Mouse (Mus musculus) embryo, embryonic 11 days (tissue): ENCODE data around the gene Cyp4f16.
"Not testable (repeated sequence)": the region's sequence is repeated elsewhere in the genome, so short reads cannot be mapped to it uniquely, and the experiment has no call there.

Experiments used
- DNase-seq: peaks from one replicate; pipeline ENCODE4 v3.0.0-alpha.2; 2015

Gene Cyp4f16

DNA sequence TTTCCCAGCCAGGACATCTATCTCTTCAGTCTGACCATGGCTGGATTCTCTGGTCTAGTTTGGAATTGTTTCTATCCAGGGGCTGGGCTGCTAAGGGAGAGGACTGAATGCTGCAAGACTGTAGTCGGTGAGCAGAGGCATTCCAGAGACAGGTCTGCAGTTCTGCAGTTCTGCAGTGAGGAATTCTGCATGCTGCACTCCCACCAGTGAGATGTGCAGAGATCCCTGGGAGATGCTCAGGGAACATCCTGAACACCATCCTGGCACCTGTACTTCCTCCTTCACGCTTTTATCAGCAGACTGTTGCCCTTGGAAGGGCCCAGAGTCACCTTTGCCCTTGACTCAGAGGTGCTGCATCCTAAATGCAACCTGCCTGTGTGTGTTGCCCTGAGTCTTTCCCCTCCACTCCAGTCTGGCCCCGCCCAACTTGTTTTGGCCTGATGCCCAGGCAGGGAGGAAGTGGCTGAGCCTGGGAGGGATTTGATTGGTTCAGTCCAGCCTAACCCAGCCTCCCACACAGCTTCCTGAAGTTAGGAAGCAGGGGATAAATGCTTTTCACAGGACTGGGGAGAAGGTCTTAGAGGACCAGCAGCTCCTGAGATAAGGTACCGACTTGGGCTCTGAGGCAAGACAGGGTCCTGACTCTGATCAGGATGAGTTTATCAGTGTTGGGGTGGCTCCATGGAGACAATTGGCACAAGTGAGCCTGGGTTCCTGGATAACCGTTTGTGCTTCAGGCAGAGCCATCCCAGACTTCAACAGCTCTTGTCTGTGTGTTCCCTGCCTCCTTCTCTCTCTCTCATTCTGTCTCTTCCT lies at the start of gene Cyp4f16:
Gene Cyp4f16, plus strand, starts transcription at position 508 of the 816 bp plus-strand sequence.
- DNase-seq: peak; percentile 81

DNA sequence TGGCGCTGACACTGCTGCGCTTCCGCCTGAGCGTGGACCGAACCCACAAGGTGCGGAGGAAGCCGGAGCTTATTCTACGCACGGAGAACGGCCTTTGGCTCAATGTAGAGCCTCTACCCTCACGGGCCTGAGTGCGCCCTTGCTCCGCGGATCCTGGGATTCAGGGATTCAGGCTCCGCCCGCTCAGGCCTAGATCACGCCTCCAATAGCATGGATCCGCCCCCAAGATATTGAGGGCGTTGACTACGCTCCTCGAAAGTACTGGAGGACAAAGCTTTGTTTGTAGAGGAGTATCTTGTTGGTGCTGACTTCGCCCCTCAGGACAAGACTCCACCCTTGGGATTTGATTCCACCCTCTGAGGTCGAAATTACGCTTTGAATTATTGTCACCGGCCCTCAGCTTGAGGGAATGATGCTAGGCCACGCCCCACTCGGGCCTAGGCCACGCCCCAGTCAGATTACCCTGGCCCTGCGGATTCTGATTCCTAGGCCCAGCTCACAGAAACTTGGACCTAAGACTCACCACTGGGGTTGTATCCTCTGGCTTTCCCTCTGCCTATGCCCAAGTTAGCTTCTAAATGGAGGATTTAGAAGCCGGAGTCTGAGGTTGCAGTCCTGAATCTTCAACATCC lies 43.9 kb upstream of the Cyp4f16 start:
- DNase-seq: peak; percentile 80

DNA sequence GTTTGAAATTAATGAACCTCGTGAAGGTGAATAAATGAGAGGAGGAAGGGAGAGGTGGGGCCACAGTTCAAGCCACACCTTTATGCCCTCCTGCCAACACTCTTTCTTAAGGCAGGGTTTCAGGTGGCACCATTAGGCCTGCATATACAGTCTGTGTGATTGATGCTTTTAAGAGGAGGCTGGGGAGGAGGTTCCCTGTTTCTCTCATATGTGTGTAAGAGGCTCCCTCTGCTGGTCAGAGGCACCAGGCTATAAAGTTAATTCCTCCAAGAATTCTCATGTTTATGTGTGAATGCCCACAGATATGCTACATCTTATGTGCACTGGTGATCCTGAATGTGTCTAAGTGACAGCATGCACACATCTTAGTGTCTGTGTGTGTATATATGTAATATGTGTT lies 41.8 kb upstream of the Cyp4f16 start:
- peak; percentile 83 for DNase-seq

DNA sequence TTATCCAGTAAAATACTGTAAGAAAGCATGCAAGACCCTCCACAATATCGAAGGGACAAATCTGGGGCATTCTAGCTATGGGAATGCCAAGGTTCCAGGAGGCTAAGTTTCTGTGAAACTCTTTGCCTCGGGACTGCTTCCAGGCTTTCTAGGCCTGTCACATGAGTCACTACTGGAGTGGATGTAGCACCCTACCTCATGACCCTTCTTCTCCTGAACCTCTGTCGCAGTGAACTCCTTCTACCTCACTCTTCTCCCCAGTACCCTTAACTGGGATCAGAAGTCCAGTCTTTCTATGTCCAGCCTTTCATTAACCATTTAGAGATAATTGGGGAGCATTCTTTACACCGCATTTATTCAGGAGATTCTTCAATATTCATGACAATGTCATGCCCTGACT lies 35.8 kb upstream of the Cyp4f16 start:
- DNase-seq: not testable (repeated sequence)

DNA sequence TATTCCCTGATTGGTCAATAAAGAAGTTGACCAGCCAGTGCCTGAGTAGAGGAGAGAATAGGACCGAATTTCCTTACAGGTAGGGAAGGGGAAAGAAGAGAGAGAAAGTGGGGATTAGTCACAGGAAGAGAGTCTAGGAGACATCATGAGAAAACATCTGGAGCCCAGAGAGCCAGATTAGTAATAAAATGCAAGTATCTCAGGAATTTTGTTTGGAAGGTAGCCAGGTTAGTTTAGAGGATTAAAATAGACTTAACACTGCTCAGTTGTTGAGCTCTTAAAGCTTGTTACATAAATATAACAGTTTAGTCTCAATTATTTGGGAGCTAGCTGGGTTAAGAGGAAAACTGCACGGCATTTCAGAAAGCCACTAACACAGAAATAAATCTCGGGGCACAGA lies 35.3 kb upstream of the Cyp4f16 start:
- no peak for DNase-seq

DNA sequence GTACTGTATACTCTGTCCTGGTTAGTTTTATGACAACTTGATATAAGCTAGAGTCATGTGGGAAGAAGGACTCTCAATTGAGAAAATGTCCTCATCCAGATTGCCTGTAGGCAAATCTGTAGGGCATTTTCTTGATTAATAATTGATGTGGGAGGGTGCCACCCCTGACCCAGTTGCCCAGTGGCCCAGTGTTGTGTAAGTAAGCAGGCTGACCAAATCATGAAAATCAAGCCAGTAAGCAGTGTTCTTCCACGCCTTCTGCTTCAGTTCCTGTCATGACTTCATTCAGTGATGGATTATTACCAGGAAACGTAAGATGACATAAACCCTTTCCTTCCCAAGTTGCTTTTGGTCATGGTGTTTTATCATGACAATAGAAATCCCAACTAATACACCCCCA lies 33.2 kb upstream of the Cyp4f16 start:
- DNase-seq: no peak

DNA sequence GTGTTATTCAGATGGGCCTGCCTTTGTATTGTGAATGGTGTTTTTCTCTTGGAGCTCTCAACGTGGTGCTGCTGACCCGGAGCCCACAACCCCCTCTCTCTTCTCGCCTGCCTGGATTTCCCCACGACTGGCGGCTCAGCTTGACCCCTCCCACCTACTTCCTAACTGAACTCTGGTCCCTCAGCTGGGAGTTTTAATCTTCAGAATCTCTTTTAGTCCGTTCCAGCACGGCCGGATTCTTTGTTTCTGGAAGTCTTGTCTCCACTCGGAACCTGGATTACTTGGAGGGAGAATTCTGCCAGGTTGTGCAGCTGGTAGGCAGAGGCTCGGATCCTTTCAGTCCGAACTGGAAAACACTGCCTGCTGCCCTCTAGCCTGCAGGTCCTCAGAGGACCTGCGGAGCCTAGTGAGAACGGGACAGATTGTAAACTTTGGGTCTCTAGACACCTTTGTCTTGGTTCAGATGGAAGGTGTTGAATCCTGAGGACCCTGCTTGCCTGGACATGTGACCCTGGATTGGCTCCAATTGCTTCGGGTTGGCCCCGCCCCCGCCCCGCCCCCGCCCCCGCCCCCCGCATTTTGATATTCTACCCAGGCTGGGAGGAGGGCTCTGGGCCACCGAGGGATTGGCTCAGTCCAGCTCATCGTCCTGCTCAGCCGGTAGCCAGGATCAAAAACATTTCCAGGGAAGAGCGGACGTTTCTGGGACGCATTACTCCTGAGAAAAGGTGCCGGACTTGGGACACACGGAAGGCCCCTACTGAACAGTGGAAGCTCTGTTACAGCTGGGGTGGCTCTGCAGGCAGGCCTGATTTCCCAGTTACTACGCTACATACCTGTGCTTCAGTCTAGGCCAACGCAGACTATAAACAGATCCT lies 30.3 kb upstream of the Cyp4f16 start, which contains the start of gene Cyp4f17:
Gene Cyp4f17, plus strand, starts transcription at position 200 of the 878 bp plus-strand sequence.
- DNase-seq: peak; percentile 82

DNA sequence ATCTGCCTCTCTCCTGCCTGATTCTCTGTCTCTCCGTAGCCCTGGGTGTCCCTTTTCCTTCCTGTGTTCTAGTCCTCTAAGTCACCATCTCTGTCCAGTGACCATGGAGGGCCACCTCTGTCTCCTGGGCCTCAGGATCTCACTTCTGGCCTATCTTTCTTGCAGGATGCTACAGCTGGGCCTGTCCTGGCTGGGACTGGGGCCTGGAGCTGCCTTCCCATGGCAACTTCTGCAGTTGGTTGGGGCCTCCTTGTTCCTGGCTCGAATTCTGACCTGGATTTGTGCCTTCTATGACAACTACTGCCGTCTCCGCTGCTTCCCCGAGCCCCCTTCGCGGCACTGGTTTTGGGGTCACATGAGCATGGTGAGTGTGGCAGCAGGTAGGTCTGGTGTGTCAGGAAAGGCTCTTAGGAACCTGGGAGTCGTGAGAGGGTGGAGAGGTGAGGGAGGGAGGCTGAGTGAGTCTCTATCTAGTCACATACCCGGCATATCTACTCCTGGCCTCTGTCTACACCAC lies 29.6 kb upstream of the Cyp4f16 start:
- no peak for DNase-seq

DNA sequence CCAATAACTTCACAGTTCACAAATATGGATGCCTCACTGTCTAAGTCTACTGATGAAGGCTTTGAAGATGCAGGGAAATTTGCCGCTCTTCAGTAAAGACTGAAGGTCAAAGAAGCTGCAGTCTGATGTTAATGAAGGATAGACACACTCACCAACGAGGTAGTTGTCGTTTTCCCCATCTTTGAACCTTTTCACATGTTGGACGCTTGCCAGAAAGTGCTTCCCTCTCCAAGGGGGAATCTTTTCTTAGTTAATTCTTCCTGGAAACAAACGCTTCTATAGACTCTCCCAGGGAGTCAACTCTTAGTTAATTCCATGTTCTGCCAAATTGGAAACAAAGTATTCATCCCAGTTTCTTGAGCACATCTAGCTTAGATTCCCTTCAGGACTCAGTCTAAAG lies 20.2 kb upstream of the Cyp4f16 start:
- no peak for DNase-seq

DNA sequence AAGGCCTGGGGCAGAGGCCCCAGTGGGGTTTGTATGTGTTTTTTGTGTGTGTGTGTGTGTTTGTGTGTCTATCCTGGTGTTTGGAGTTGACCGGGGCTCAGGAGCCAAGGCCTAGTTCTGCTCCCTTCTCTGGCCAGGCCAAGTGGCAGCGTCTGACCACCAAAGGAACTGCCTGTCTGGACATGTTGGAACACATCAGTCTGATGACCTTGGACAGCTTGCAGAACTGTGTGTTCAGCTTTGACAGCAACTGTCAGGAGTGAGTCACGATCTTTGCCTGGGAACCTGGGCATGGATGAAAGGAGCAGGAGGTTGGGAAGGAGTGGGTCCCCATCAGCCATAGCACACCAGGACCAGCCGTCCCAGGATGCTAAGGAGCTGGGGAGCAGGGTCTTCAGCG lies 14.4 kb upstream of the Cyp4f16 start:
- DNase-seq: no peak

DNA sequence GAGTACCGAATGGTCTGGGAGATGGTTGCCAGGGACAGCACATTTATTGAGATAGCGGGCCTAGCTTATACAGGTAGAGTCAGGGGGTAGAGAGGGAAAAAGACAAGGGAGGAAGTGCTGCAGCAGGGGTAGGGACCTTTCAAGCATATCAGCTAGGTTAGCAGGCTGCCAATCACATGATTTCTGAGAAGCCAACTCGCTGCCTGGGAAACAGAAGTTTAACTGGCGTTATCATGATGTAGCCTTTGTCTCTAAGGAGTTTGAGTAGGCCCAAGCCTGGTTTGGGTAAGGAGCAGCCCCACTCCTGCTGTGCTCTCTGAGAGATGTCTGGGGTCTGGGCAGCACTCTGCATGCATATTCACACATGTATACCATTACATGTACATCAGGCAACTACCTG lies 14.0 kb upstream of the Cyp4f16 start:
- DNase-seq: no peak

DNA sequence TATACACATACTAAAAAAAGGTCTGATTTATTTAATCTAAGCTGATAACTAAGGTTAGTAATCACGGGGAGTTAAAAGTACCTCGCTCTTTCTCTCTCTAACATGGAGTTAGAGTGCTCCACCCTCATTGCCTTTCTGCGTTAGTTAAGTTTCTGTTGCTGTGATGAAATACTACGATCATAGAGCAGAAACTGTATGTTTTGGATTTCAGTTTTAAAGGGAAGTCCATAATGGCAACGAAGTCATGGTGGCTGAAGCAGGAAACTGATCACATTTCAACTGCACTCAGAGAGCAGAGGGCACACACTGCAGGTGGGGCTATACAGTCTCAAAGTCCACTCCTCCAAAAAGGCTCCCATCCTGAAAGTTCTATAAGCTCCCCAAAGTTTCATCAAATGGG lies 13.5 kb upstream of the Cyp4f16 start:
- DNase-seq: no peak

DNA sequence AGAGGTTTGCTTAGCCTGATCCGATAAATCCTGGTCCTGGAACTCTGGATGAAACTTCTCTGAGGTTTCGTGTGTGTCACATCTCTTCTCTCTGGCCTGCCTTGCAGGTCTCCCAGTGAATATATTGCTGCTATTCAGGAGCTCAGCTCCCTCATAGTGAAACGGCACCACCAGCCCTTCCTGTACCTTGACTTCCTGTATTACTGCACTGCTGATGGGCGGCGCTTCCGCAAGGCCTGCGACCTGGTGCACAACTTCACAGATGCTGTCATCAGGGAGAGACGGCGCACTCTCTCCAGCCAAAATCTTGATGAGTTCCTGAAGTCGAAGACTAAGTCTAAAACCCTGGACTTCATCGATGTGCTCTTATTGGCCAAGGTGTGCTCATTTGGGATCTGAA lies 12.5 kb upstream of the Cyp4f16 start:
- DNase-seq: no peak

DNA sequence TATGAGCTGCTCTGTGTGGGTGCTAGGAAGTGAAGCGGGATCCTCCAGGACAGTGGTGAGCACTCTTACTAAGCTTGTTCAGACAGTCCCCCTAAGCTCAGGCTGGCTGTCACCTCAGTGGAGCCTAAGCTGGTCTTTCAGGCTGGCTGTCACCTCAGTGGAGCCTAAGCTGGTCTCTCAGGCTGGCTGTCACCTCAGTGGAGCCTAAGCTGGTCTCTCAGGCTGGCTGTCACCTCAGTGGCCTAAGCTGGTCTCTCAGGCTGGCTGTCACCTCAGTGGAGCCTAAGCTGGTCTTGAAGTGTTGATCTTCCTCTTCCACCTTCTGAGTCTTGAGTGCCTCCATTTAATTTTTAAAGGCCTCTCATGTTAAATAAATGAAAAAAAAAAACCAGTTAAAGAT lies 10.0 kb upstream of the Cyp4f16 start:
- DNase-seq: not testable (repeated sequence)

DNA sequence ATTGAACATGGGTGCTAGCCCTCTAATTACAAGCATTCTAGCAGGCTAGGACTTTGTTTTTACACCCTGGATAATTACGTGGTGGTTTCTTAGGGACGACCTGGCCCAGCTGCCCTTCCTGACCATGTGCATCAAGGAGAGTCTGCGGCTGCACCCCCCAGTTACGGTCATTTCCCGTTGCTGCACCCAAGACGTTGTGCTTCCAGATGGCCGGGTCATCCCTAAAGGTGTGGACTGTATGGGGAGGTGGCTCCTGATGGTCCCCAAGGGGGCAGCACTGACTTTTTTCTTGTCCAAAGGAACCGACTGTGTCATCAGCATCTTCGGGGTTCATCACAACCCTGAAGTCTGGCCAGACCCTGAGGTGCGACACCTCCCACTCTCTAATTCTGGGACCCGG lies 8.6 kb upstream of the Cyp4f16 start:
- no peak for DNase-seq

DNA sequence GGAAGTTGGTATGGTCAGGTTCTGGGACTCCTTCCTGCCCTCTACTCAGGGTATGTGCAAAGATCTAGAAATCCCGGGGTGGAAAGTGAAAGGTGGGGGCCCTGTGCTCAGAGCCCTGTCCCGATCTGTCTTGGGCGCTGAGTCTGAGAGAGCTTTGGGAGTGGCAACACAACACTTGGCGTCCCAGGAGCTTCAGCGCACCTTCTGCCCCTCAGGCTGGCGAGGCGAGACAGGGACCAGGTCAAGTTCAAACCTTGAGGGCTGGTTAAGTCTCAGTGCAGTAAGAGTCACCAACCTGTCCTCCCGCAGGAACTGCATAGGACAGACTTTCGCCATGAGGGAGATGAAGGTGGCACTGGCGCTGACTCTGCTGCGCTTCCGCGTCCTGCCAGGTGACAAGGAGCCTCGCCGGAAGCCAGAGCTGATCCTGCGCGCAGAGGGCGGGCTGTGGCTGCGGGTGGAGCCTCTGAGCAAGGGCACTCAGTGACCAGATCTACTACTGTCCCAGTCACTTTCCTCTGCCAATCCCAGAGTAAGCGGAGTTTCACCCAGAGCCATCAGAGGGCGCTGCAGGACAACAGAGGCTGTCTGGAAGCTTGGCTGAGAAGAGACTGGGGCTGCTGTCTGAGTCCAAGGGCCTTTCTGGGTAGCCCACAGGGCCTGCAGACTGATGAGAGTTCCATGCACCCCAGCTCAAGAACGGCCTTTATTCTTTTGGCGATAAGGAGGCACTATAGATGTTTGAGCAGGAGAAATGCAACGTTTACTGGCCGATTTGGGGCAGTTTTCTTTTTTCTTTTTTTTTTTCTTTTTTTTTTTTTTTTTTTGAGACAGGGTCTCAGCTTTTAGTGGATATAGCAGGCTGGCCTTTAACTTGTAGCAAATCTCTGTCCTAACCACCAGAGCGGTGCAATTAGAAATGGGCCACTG lies 7.7 kb upstream of the Cyp4f16 start:
- DNase-seq: peak; percentile 88

DNA sequence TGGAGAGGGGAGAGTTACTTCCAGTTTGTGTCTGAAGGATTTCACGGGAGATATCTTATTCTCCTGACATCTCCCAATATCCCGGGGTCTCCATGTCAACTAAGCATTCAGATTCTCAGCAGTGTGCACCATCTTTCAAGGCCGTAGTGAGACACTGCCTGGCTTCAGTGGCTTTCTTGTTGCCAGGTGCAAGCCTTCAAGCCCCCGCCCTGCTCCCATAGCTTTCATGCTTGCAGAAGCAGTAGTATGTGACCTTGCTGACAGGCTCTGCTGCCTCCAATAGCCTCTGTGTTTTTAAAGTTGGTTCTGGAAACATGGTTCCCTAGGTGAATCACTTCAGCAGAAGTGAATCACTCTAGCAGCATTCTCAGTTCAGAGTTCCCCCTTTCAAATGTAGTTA lies 4.0 kb upstream of the Cyp4f16 start:
- not testable (repeated sequence) for DNase-seq

DNA sequence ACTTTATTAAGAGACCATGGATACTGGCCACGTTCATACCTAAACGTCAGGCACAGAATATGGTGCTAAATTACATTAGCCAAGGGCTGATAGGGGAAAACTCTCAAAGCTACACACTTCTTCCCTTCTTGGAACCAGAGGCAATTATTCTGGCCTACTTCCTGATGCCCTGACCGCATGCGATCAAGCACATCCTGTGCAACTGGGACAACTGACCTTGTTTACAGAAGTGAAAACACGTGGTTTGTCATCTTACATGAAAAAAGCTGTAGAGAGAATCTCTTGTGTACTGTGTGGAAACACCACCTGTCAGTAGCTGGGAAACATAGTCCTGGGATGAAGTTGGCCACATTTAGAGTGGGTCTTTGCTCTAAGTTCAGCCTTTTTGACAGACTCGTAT lies 2.3 kb upstream of the Cyp4f16 start:
- no peak for DNase-seq

DNA sequence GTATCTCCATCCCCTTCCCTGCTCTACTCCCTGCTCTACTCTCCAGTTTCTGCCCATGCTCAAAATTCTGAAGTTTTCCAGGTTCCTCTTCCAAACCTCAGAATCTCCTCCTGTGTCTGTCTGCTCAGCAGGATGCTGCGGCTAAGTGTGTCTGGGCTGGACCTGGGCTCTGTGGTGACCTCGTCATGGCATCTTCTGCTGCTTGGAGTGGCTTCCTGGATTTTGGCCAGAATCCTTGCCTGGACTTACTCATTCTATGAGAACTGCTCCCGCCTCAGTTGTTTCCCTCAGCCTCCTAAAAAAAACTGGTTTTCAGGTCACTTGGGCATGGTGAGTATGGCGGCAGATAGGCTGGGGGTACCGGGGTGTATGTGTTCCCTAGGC lies 501 bp downstream of the Cyp4f16 start:
- no peak for DNase-seq

DNA sequence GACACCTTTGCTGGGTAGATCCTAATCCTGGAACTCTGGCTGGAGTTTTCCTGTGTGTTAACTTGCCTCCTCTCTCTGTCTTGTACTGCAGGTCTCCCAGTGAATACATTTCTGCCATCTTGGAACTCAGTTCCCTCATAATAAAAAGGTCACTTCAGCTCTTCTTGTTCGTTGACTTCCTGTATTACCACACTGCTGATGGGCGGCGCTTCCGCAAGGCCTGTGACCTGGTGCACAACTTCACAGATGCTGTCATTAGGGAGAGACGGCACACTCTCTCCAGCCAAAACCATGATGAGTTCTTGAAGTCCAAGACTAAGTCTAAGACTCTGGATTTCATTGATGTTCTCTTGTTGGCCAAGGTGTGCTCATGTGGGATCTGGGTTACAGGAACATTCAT lies 8.4 kb downstream of the Cyp4f16 start:
- not testable (repeated sequence) for DNase-seq

DNA sequence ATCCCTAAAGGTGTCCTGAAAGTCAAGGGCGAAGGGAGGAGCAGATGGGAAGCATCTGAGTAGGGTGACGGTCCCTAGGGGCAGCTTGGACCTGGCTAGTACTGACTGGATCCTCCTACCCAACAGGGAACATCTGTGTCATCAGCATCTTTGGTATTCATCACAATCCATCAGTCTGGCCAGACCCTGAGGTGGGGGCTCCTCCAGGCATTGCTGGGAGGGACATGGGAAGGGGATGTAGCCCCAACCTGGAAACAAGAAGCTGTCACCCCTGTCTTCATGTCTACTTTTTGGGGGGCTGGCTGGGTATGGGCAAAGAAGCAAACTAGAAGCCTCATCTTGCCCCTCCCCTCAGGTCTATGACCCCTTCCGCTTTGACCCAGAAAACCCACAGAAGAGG lies 14.0 kb downstream of the Cyp4f16 start:
- not testable (repeated sequence) for DNase-seq
